Mouse (Mus musculus) bone marrow, adult 2 months (tissue): ENCODE data around the gene Thoc5.

Experiments used
- CTCF ChIP-seq: fragments of 200-500 bp; IDR thresholded peaks from 2 replicates; pipeline ENCODE4 v1.5.1; 2011; ENCODE audit warnings: low read length, control low read depth; ENCODE audit not compliant: control insufficient read depth, insufficient read depth
- POLR2A ChIP-seq: fragments of 200-500 bp; IDR thresholded peaks from 2 replicates; pipeline ENCODE4 v1.6.1; 2011; ENCODE audit warnings: low read depth, mild to moderate bottlenecking, control low read depth, low read length, borderline replicate concordance; ENCODE audit not compliant: control insufficient read depth

GRCm38 (mm10) chr11:4946530-4946929 is 51.4 kb downstream of the Thoc5 start:
- TF ChIP-seq POLR2A (no peak), CTCF (no peak)
